Mouse (Mus musculus) cerebellum, adult 8-10 months (tissue): ENCODE measurements around the gene Gm20518.

Experiments used
- DNase-seq: peaks from one replicate; pipeline ENCODE4 v3.0.0; 2022

Gm20518 gene

DNA sequence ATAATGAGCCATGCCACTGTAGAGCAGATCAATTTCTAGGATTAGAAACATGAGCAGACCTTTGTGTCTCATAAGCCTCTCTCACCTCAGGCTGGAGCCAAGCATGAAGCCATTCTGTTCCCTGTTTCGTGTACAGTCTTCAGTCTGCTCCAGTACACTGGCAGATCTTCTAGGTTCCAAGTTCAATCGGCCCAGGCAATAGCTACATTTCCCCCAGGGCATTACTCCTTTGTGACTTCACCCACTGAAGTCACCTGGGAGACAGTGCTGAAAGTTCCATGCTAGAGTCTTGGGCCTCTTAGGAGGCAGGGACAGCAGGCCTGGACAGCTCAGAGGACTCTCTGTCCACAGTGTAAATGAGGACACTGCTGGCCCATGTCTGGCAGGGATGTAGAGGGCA, 2.5 kb upstream of the Gm20518 start, which contains the start of gene Tssk1:
Tssk1 (plus strand) TSS at position 301 of the 400 bp plus-strand sequence.
- DNase-seq = no peak

DNA sequence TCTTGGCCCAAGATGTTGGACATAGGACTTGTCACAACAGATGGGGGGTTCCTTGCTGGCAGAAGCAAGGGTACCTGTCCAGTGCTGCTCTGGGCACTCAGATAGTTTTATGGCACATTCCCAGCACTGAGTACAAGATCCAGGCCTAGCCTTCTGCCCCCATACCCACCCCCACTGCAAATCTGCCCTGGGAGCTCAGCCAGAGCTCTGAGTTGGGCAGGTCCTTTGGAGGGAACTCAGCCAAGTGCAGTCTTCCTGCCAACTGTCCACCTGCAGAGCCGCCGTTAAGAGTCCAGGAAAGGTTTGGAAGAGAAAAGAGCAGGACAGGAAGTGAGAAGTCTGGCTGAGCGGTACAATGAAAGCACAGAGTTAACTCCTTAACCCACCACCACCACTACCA, 1.1 kb upstream of the Gm20518 start:
- DNase-seq = peak; percentile 86

DNA sequence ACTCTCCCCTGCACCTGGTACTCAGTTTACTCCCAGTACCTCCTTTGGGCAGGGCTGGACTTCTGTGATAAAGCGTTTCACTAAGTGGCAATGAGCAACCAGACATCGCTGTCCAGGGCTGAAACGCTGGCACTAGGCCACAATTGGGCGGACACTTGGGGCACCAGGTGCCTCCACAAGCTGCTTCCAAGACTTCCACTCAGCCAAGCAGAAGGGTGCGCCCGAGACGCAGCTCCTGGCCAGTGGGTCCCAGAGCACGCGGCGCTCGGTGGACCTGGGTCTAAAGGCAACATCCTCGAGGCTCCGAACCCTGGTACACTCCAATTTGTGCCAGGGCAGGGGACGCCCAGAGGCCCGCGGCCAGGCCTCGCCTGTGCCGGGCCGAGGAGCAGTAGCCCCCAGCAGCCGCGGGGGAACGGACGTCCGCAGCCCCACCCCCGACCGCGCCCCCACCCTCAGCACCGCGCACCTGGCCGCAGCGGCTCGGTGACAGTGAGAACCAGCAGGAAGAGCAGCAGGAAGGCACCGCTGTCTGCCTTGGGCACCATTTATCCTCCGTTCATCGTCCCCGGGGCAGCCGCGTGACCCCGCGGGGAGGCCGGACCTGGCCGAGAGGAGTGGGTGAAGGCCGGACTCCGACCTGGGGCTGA, 429 bp downstream of the Gm20518 start:
- DNase-seq = peak; percentile 91

DNA sequence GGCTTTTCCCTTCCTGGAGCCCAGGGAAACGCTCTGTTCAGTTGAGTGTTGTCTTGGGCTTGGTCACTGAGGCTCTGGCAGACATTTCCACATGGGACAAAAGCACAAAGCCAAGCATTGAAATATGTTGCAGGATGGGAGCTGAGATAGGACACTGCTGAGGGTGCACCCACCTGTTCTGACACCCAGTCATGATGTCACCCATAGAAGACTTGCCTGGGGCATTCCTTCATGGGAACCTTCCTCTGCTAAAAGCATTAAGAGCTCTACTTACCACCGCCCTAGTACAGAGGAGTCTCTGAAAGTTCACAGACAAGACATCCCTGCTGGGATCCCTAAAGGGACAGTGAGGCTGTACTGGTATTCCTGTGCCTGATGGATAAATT, 1.1 kb downstream of the Gm20518 start:
- no peak for DNase-seq

DNA sequence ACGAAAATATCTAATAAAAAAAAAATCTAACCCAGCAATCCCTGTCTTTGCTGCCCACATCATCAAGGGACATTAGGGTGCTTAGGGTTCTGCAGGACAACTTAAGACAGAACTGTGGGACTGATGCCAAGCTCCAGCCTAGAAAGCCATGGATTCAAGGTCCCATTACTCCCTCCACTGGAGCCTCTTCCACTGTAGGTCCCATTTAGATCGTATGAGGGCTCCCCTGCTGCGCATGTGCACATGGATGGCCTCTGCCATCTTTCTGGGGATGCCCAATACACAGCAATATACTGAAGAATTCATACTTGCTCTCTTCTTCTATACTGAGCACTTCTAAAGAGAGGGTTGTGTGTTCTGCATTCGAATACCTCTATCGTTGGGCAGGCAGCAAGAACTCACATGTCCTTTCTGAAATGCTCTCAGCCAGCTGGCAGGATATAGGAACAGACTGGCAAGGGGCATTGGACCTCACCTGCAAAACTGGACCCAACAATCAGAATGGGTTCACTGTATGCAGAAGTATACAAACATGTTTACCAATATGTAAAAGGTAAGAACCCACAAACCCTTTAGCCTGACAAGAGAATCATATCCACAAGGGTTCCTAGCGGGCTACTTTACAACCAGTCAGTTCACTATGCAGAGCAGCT, 1.7 kb downstream of the Gm20518 start:
- peak; percentile 27 for DNase-seq

DNA sequence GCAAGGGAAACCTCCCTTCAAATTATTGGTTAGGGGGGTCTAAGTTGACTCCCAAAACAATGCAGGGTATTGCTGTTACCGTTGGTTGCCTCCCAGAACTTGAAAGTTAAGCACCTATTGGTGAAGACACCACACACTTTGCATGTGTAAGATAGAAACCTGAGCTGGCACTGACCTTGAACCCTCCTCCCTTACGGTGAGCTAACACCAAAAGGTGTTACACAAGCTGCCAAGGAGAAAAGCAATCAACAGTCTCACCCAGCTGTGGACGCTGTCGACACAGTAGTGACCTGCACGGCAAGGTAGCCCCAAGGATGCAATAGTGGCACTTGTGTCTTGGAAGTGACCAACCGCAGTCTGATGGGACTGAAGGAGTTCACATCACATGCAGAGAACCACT, 7.4 kb downstream of the Gm20518 start:
- no peak for DNase-seq

DNA sequence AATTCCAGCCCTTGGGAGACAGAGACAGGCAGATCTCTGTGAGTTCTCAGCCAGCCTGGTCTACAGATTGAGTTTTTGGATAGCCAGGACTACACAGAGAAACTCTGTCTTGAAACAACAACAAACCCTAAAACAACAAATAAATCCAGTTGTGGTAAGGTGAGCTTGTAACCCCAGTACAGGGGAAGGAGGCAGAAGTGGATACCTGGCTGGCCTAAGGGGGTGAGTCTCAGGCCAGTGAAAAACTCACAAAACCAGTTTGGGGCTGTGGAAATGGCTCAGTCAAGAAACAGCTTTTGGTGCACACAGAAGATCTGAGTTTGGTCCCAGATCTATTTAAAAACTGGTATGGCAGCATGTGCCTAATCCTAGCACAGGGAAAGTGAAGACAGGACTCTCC, 9.3 kb downstream of the Gm20518 start:
- no peak for DNase-seq

DNA sequence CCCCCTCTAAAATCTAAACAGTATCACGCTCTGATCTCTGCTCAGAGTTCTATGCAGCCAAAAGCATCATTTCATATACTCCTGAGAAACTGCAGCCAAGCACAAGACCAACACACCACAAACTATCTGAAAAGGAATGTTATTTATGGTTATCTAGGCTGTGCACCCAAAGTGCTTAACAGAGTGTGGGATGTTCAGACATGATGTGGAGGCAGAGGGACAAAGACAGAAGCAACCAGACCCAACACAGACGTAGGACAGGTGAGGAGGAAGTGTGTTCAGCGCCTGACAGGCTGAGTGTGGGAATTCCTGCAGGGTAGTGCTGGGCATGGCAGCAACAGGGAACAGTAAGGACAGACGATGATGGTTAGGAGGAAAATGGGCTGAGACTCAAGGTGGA, 11.9 kb downstream of the Gm20518 start:
- DNase-seq = no peak

DNA sequence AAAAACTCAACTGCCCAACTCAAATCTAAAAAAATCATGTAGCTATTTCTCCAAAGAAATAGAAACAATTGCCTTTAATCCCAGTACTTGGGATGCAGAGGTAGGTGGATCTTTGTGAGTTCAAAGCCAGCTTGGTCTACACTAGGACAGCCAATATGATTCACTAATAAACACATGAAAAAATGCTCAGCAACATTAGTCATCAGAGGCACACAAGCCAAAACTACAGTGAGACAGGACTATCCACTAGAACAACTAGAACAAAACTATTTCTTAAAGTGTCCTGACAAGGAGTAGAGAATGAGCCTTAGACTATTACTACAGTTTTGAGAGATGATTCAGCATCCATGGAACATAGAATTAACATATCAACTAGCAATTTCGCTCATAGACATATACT, 15.4 kb downstream of the Gm20518 start:
- no peak for DNase-seq

DNA sequence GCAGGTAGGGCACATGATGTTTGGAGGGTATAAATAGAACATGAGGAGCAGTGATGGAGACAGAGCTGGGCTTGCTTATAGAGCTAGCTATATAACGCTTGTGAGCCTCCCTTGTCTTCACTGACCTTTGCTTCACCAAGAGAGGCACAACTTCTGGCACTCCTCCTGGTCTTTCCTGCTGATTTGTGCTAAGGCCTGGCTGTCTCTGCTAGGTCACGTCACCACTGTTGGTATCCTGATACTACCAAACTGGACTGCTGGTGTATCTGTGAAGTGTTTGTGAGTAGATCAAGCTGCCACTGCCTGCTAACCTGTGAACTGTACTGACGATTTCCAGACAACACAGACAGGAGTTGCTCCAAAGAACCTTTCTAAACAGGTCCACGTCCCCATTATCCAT, 16.3 kb downstream of the Gm20518 start:
- DNase-seq = no peak

DNA sequence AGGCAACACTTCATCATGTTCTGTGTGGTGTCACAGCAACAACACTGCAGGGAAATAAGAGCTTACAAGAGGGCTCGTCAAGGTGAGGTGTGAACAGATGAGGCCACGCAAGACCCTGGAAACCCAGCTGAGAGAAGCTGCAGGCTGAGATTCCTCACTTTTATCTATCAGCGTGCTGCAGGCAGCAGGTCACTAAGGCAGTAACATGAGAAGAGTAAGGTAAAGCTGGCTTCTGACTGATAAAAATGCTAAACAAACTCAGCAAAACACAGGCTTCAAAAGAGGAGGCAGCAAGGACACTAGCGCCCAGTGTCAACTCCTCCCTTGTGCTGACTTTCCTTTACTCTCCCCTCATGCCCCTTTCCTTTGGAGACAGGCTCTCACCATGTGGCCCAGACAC, 18.5 kb downstream of the Gm20518 start:
- DNase-seq = no peak

DNA sequence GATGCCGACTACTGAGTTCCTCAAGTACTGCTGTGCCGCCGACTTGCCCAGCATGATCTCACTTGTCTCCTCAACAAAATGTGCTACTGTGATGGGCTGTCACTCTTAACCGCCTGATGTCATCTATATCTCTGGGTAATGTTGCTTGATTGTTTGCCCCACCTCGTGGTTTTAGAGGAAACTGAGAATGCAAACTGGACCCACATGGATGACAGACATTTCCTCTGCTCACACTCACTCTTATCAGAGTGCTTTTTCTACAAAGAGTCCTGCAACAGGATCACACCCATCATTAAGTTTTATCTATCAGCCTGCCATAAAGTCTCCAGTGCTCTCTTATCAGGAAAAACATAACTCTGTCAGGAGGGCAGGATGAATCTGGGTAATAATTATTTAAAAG, 20.2 kb downstream of the Gm20518 start:
- DNase-seq = no peak

DNA sequence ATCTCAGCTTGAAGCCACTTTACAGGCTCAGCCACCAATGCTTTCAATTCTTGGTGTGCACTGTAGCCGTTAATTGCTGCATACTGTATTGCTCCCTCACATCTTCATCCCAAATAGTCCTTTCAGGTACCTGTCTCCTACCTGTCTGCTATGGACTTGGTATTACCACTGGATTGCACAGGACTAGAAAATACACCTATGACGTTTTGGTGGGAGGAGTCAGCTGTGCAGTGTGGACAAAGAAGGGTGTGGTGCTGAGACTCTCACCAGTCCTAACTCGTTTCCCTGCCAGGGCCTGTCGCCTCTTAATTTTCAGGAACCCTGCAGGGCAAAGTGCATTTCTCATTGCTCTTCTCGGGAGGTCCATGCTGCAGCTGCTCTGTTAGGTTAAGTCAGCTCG, 25.7 kb downstream of the Gm20518 start:
- no peak for DNase-seq

DNA sequence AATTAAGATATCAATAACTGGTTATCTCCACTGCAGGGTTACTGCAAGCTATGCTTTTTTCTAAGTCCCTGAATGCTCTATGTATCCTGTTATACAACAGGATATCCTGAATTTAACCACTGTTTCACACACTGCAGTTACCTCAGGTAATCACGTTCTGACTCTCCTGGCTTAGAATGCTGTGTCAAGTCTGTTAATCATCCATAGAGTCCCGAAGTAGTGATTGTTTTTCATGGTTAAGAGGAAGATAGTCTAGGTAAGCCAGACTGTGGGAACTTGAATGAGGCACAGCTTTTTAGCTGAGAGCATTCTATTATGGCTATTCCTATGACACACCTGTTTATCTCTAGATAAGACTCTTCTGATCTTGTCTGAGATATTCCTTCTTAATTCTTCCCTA, 26.2 kb downstream of the Gm20518 start:
- no peak for DNase-seq

DNA sequence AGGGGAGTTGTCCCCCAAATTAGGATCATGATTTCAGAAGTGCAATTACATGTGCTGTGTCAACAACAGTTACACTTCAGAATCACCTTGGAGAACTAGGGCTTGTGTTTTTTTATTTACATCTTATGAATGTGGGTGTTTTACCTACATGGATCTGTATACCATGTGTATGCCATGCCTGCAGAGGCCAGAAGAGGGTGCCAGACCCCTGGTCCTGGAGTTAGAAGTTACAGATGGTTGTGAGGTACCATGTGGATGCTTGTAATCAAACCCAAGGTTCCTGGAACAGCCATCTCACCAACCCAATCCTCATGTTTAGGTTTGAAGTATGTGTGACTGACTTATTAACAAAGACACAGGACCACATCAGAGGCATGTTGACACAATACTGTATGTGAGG, 32.9 kb downstream of the Gm20518 start:
- DNase-seq = no peak

DNA sequence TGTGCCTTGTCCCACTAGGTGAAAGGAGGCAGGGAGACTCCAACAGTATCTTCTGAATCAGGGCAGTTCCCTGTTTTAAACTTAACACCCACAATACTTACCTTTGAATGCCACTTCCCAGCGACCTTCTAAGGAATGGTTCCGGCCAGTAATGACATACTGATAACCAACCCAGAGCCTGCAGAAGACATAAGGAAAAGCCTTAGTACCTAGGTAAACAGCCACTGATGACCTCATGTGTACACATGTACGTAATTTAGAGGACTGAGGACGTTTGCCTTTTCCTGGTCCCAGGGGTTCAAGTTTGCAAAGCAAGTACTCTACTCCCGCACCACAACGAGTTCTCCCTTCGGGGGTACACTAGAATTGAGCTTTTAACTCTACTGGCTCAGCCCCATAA, 34.3 kb downstream of the Gm20518 start:
- DNase-seq = no peak

DNA sequence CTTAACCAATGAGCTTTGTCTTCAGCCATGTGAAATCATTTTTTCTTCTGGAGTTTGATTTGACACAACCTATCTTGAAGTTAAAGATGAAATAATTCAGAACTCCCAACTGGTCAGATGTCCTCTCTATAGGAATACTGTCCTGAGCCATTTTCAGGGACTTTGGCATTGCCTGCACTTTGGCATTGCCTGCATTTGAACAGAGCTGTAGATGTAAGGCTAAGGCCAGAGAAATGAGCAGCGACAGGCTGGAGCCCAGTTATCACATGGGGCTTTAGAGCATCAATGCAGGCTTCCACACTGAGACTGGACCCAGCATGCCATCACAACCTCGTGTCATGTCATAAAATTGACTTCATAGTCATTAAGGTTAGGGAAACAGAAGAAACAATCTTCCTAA, 38.2 kb downstream of the Gm20518 start:
- DNase-seq = no peak

DNA sequence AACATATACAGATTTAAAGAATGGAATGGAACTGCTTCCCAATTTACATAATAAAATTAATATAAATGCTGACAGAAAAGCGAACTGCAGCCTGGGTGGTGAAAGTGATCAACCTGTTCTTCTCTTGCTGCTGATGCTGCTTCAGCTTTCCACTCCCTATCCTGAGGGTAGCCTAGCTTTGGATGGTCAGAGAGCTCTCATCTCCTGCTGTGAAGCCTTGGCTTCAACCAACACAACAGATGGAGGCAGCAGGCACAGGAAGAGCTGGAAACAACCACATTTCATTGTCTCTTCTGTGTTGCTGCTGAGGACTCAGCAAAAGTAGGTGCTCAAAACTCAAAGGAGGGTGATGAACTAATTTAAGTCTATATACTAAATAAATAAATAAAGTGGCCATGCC, 39.6 kb downstream of the Gm20518 start:
- DNase-seq = peak; percentile 86

DNA sequence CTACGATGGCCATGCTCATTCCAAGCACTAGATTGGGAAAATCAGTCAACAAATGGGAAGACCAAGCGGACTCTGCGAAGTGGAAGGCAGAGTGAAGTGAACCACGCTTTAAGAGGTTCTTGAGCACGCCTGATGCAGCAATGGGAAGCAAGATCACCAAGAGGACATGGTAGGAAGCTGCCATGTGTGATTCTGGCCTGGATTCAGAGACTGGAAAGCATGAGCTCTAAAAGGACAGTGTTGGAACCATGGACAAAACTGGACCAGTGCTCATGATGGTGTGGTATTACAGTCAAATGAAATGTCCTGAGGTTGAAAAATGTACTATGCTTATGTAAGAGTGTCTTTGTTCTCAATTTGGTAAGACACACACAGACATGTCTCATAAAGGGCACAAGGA, 40.1 kb downstream of the Gm20518 start:
- DNase-seq = no peak

DNA sequence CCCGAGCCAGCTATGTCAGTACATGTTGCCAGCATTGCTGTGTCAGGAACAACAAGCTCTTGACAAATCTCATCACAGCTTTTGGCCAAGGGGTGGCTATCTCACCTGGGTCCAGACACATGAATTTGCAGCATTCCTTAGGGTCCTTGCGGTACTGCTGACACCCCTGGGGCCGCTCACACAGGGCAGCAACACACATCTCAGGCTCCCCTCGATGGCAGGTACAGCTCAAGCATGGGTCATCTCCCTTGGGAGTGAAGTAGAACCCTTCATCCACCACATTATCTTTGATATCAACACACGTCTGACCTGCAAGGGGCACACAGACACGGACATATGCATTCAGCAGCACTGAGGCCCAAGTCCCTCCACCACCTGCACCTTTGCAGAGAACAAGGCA, 42.0 kb downstream of the Gm20518 start:
- DNase-seq = no peak

DNA sequence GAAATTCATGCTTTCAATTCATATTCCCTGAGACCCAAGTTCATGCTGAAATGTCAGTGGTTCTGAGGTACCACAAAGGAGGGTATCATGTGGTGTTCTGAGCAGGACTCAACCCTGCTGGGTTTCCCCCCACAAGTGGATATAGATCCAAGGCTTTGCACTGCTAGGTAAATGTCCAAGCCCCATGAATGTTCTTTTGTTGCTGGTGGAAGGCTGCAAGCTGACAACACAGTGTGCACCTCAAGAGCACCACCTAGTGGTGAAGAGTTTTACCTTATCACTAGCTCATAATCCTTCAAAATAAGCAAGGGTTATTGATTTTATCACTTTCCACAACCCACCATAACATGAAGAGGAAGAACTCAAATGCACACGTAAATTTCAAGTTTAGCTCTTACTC, 42.5 kb downstream of the Gm20518 start:
- peak; percentile 77 for DNase-seq

DNA sequence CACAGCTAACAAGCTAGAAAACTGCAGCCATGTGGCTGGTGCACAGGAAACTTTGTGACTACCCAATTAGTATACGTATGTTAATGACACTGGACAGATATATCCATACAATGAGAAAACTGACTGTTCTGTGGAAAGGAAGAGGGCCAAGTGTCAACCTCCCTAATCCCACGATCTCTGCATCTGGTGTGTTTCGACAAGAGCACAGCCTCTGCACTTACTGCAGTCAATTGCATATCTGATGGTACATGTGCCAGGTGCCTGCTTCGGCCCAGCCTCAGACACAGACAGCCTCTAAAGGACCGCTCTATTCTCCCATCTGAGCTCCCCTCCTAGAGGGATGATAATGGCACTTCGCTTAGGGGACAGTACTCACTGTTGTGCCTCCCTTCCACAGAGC, 43.0 kb downstream of the Gm20518 start:
- DNase-seq = no peak

DNA sequence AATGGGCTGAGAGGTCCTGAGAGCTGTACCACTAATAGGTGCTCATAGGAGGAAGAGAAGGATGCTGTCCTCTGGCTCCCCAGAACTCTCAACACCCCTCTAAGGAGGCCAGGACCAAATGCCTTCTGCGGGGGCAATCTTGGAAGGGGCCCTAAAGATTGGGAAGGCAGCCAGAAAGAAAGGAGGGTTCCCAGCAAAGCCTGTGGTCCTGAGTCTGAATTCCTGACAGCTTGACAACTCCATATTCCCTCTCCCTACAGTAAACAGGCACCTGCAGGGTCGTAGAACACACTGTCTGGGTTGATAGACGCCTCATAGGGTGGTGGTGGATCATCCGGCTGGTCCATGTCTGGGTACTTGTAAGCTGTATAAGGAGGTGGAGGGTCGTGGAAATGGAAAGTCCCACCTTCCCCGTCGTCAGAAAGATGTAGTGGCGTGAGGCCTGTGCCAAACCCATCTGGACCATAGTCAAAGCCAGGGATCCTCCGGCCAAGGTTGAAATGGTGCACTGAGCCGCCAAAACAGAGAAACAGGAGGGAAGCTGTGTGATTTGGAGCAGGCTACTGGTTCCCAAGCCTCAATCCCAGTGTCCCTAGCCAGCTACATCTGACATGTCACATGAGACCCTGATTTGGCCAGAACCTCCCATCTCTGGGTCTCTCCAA, 47.6 kb downstream of the Gm20518 start:
- DNase-seq = peak; percentile 60

DNA sequence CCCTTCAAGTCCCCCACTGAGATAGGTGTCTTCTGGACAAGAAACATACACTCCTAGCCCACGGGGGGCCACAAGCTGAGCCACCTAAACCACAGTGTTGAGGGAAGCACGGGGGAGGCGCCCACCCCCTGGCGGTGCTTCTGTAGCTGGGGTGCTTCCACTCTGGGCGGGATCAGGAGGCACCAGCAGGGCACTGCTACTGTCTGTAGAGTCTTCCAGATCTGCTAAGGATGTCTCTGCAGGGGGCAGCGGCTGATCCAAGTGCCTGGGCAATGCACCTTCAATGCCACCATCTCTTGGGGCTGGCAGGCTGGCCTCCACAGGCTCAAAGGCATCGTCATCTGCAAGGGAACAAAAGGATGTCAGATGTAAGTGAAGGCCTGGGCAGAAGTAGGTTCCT, 49.0 kb downstream of the Gm20518 start:
- no peak for DNase-seq

DNA sequence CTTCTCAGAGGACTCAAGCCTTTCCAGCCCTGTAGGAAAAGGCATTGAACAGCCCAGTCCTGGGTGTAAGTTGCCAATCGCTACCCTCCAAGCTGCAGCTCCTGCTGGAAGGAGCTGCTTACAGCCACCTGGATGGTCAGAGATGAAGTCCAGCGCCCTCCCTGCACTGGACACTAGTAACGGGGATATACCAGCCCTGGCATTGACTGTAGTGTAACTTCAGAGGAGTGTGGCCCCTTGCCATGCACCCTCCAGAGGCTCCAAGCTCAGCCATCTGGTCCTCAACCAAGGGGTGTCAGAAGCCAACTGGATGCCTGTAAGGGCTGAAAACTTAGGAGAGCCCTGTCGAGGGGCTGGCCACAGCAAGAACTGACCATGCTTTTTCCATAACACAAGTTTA, 51.5 kb downstream of the Gm20518 start:
- peak; percentile 72 for DNase-seq
